Mouse (Mus musculus): Measurements from ENCODE around the gene Acvr2b. TPM values are rescaled to one million over a fixed set of nuclear protein-coding genes. Genes with fewer than 3 reads are reported as not detected.

Acvr2b gene
- polyA plus RNA-seq, 2 experiments, result 7.9 to 18.9 TPM

- Histone ChIP-seq H3K4me2 (replicated peaks; ENCODE audit: low read depth, low read length, severe bottlenecking) (no peak overlapping the region), H3K4me1 (ENCODE audit: control insufficient read depth, insufficient read depth, low read length) (no peaks in the 10 kb centered on the region), H3K27me3 (ENCODE audit: control insufficient read depth, insufficient read depth, low read length) (no peaks in the 10 kb centered on the region), H3K9ac (ENCODE audit: low read depth, low read length, severe bottlenecking) (no peak overlapping the region), H3K9me3 (ENCODE audit: control insufficient read depth, low read length) (no peaks in the 10 kb centered on the region), H3K27ac (replicated peaks; ENCODE audit: low read depth, low read length) (no peak overlapping the region), H3K36me3 (ENCODE audit: control insufficient read depth, insufficient read depth, low read length) (0 out of 2 replicates have a peak, but pooled peaks cover 5% of the 10 kb centered on the region), H3K4me3 (replicated peaks; ENCODE audit: low read length) (no peak overlapping the region)
- WGBS, result 70% methylated on average over 1 of the region's 1 CpGs
- DNase-seq (ENCODE audit: low spot score) (no peak), ATAC-seq (ENCODE audit: low FRiP score, low read depth) (no peak)
- no peak for TF ChIP-seq POLR2A (IDR thresholded peaks at IDR 0.05; ENCODE audit: borderline replicate concordance, extremely low read depth, insufficient read depth, insufficient read length)
Measured at GRCm38 (mm10) chr9:119394808-119395207, 7.1 kb upstream of the Acvr2b start.

GRCm38 (mm10) chr9:119401351-119401750 is 567 bp upstream of the Acvr2b start:
- no peaks in the 10 kb centered on the region for H3K9me3 ChIP-seq (ENCODE audit: control insufficient read depth, low read length)
- no peaks in the 10 kb centered on the region for H3K36me3 ChIP-seq (ENCODE audit: control insufficient read depth, insufficient read depth, low read length)
- peak overlapping the region; percentile 97 for H3K4me2 ChIP-seq (replicated peaks; ENCODE audit: low read depth, low read length, severe bottlenecking)
- no peak for ATAC-seq (ENCODE audit: low FRiP score, low read depth)
- H3K4me3 ChIP-seq (replicated peaks; ENCODE audit: low read length), result peak overlapping the region; percentile 84
- no peak overlapping the region for H3K9ac ChIP-seq (ENCODE audit: low read depth, low read length, severe bottlenecking)
- no peak for TF ChIP-seq POLR2A (IDR thresholded peaks at IDR 0.05; ENCODE audit: borderline replicate concordance, extremely low read depth, insufficient read depth, insufficient read length)
- H3K27me3 ChIP-seq (ENCODE audit: control insufficient read depth, insufficient read depth, low read length), result no peaks in the 10 kb centered on the region
- peaks cover 12% of the 10 kb centered on the region for H3K4me1 ChIP-seq (ENCODE audit: control insufficient read depth, insufficient read depth, low read length)
- 4% methylated on average over 7 of the region's 7 CpGs for WGBS
- no peak for DNase-seq (ENCODE audit: low spot score)
- no peak overlapping the region for H3K27ac ChIP-seq (replicated peaks; ENCODE audit: low read depth, low read length)

GRCm38 (mm10) chr9:119402253-119403235 is 626 bp downstream of the Acvr2b start:
- Histone ChIP-seq H3K27me3 (ENCODE audit: control insufficient read depth, insufficient read depth, low read length) (no peaks in the 10 kb centered on the region), H3K4me1 (ENCODE audit: control insufficient read depth, insufficient read depth, low read length) (peaks cover 12% of the 10 kb centered on the region), H3K9ac (ENCODE audit: low read depth, low read length, severe bottlenecking) (peak overlapping the region; percentile 98), H3K4me3 (replicated peaks; ENCODE audit: low read length) (peak overlapping the region; percentile 84), H3K4me2 (replicated peaks; ENCODE audit: low read depth, low read length, severe bottlenecking) (peak overlapping the region; percentile 97), H3K9me3 (ENCODE audit: control insufficient read depth, low read length) (no peaks in the 10 kb centered on the region), H3K27ac (replicated peaks; ENCODE audit: low read depth, low read length) (peak overlapping the region; percentile 95), H3K36me3 (ENCODE audit: control insufficient read depth, insufficient read depth, low read length) (no peaks in the 10 kb centered on the region)
- TF ChIP-seq POLR2A (IDR thresholded peaks at IDR 0.05; ENCODE audit: borderline replicate concordance, extremely low read depth, insufficient read depth, insufficient read length), result 0 out of 2 replicates have a peak, but pooled peaks have one; percentile 27
- DNase-seq (ENCODE audit: low spot score), result peak; percentile 49
- ATAC-seq (ENCODE audit: low FRiP score, low read depth), result peak; percentile 62
- WGBS, result under 1% methylated on average over 98 of the region's 127 CpGs

GRCm38 (mm10) chr9:119403236-119403641 is 1.3 kb downstream of the Acvr2b start:
- peak overlapping the region; percentile 97 for H3K4me2 ChIP-seq (replicated peaks; ENCODE audit: low read depth, low read length, severe bottlenecking)
- ATAC-seq (ENCODE audit: low FRiP score, low read depth) (no peak), DNase-seq (ENCODE audit: low spot score) (peak; percentile 32)
- no peaks in the 10 kb centered on the region for H3K27me3 ChIP-seq (ENCODE audit: control insufficient read depth, insufficient read depth, low read length)
- WGBS, result under 1% methylated on average over 25 of the region's 26 CpGs
- H3K4me3 ChIP-seq (replicated peaks; ENCODE audit: low read length), result peak overlapping the region; percentile 84
- H3K27ac ChIP-seq (replicated peaks; ENCODE audit: low read depth, low read length), result peak overlapping the region; percentile 95; the same call in 1 of the 2 replicates
- H3K4me1 ChIP-seq (ENCODE audit: control insufficient read depth, insufficient read depth, low read length), result peaks cover 12% of the 10 kb centered on the region
- TF ChIP-seq POLR2A (IDR thresholded peaks at IDR 0.05; ENCODE audit: borderline replicate concordance, extremely low read depth, insufficient read depth, insufficient read length), result no peak
- no peaks in the 10 kb centered on the region for H3K36me3 ChIP-seq (ENCODE audit: control insufficient read depth, insufficient read depth, low read length)
- no peaks in the 10 kb centered on the region for H3K9me3 ChIP-seq (ENCODE audit: control insufficient read depth, low read length)
- peak overlapping the region; percentile 98 for H3K9ac ChIP-seq (ENCODE audit: low read depth, low read length, severe bottlenecking)

- DNase-seq (ENCODE audit: low spot score) (no peak), ATAC-seq (ENCODE audit: low FRiP score, low read depth) (no peak)
- H3K9me3 ChIP-seq (ENCODE audit: control insufficient read depth, low read length), result no peaks in the 10 kb centered on the region
- H3K9ac ChIP-seq (ENCODE audit: low read depth, low read length, severe bottlenecking), result peak overlapping the region; percentile 98; the same call in 1 of the 2 replicates
- no peaks in the 10 kb centered on the region for H3K36me3 ChIP-seq (ENCODE audit: control insufficient read depth, insufficient read depth, low read length)
- H3K4me3 ChIP-seq (replicated peaks; ENCODE audit: low read length), result peak overlapping the region; percentile 84
- 54% methylated on average over 5 of the region's 5 CpGs for WGBS
- no peak for TF ChIP-seq POLR2A (IDR thresholded peaks at IDR 0.05; ENCODE audit: borderline replicate concordance, extremely low read depth, insufficient read depth, insufficient read length)
- H3K4me1 ChIP-seq (ENCODE audit: control insufficient read depth, insufficient read depth, low read length), result peaks cover 16% of the 10 kb centered on the region
- peak overlapping the region; percentile 97 for H3K4me2 ChIP-seq (replicated peaks; ENCODE audit: low read depth, low read length, severe bottlenecking)
- H3K27ac ChIP-seq (replicated peaks; ENCODE audit: low read depth, low read length), result no peak overlapping the region
- H3K27me3 ChIP-seq (ENCODE audit: control insufficient read depth, insufficient read depth, low read length), result no peaks in the 10 kb centered on the region
Measured at GRCm38 (mm10) chr9:119404090-119404489, 2.2 kb downstream of the Acvr2b start.
